Mouse (Mus musculus) granulocyte monocyte progenitor cell, adult 5-6 weeks (primary cell): ENCODE data around the gene Adgrf3. TPM values are rescaled to one million over a fixed set of nuclear protein-coding genes. Genes with fewer than 3 reads are reported as not detected.
"Not testable (repeated sequence)": the region's sequence is repeated elsewhere in the genome, so short reads cannot be mapped to it uniquely, and the experiment has no call there.

Experiments
- ATAC-seq: replicated peaks from 2 replicates; pipeline ENCODE4 v1.8.0; 2016; ENCODE audit warnings: mild to moderate bottlenecking, moderate TSS enrichment, inconsistent platforms; ENCODE audit not compliant: poor library complexity, severe bottlenecking
- total RNA-seq, 2 experiments: library from RNA; stranded (forward) in 1 of 2; stranded (reverse) in 1 of 2; fragments of 200-712, 200-1000 nt in 1 of 2; fragments of >200 nt in 1 of 2; fragmentation: Nextera tagmentation in 1 of 2; gene quantifications; 2 replicates each; pipeline ENCODE4 v1.2.3; 2014 to 2017

The Adgrf3 gene
- total RNA-seq (2014; fragmentation: Nextera tagmentation) (0.30 TPM in 1 of 2 replicates, not detected in the other), total RNA-seq (2017) (not detected in 2 replicates)

- ATAC-seq, result no peak
Observed at GRCm38 (mm10) chr5:30205493-30205892, at the start of gene Adgrf3. Adgrf3 (minus strand) TSS chr5:30205722.

- peak; percentile 46; the same call in 1 of the 2 replicates for ATAC-seq
Observed at GRCm38 (mm10) chr5:30247666-30248065, 42.1 kb upstream of the Adgrf3 start.

GRCm38 (mm10) chr5:30245861-30246416 is 40.4 kb upstream of the Adgrf3 start:
- ATAC-seq, result no peak

GRCm38 (mm10) chr5:30243741-30244140 is 38.2 kb upstream of the Adgrf3 start:
- ATAC-seq, result no peak; the same call in 1 of the 2 replicates

- ATAC-seq, result no peak
Observed at GRCm38 (mm10) chr5:30242410-30242809, 36.9 kb upstream of the Adgrf3 start.

GRCm38 (mm10) chr5:30240552-30240951 is 35.0 kb upstream of the Adgrf3 start:
- ATAC-seq, result no peak

- no peak for ATAC-seq
Observed at GRCm38 (mm10) chr5:30238533-30238932, 33.0 kb upstream of the Adgrf3 start.

GRCm38 (mm10) chr5:30235641-30236126 is 30.2 kb upstream of the Adgrf3 start:
- no peak for ATAC-seq

- ATAC-seq, result no peak
Observed at GRCm38 (mm10) chr5:30233979-30234378, 28.5 kb upstream of the Adgrf3 start.

GRCm38 (mm10) chr5:30233042-30233441 is 27.5 kb upstream of the Adgrf3 start:
- ATAC-seq, result no peak

- ATAC-seq, result peak; percentile 95
Observed at GRCm38 (mm10) chr5:30232271-30232971, 26.9 kb upstream of the Adgrf3 start, which contains the start of gene Selenoi. Selenoi (plus strand) TSS chr5:30232581.

GRCm38 (mm10) chr5:30231891-30232270 is 26.4 kb upstream of the Adgrf3 start:
- ATAC-seq, result no peak

GRCm38 (mm10) chr5:30230901-30231300 is 25.4 kb upstream of the Adgrf3 start:
- ATAC-seq, result no peak

- ATAC-seq, result no peak
Observed at GRCm38 (mm10) chr5:30222681-30223080, 17.2 kb upstream of the Adgrf3 start.

GRCm38 (mm10) chr5:30220666-30221065 is 15.1 kb upstream of the Adgrf3 start:
- ATAC-seq, result no peak

GRCm38 (mm10) chr5:30219715-30220114 is 14.2 kb upstream of the Adgrf3 start:
- no peak for ATAC-seq

- ATAC-seq, result peak; percentile 69
Observed at GRCm38 (mm10) chr5:30215970-30216369, 10.4 kb upstream of the Adgrf3 start.

- ATAC-seq, result peak; percentile 52
Observed at GRCm38 (mm10) chr5:30214889-30215288, 9.4 kb upstream of the Adgrf3 start.

- ATAC-seq, result not testable (repeated sequence)
Observed at GRCm38 (mm10) chr5:30210758-30211157, 5.2 kb upstream of the Adgrf3 start.

- ATAC-seq, result peak; percentile 85
Observed at GRCm38 (mm10) chr5:30207276-30207675, 1.8 kb upstream of the Adgrf3 start.

- no peak for ATAC-seq
Observed at GRCm38 (mm10) chr5:30205034-30205433, 488 bp downstream of the Adgrf3 start.

GRCm38 (mm10) chr5:30204441-30204840 is 1.1 kb downstream of the Adgrf3 start:
- ATAC-seq, result no peak
